Mouse (Mus musculus) liver, embryonic 15.5 days (tissue): ENCODE results near the gene Abca4. TPM values are rescaled to one million over a fixed set of nuclear protein-coding genes. Genes with fewer than 3 reads are reported as not detected.

ENCODE experiments used
- ATAC-seq: fragments of 200-750 bp; cut with Nextera tagmentation; 2 replicates; pipeline ENCODE4 v1.8.0; 2017; ENCODE audit warnings: moderate number of reproducible peaks, mild to moderate bottlenecking, moderate library complexity; ENCODE audit not compliant: insufficient read depth
- H3K27ac ChIP-seq: fragments of 300-500 bp; sonication (generic); replicated peaks from 2 replicates; pipeline ENCODE4 v1.5.1; 2015; ENCODE audit warnings: mild to moderate bottlenecking, inconsistent platforms
- H3K27me3 ChIP-seq: fragments of 300-500 bp; sonication (generic); 2 replicates; pipeline ENCODE4 v1.6.1; 2015; ENCODE audit warnings: mild to moderate bottlenecking, inconsistent platforms
- H3K36me3 ChIP-seq: fragments of 300-500 bp; sonication (generic); replicated peaks from 2 replicates; pipeline ENCODE4 v1.6.1; 2015; ENCODE audit warnings: moderate library complexity, mild to moderate bottlenecking, inconsistent platforms
- H3K4me1 ChIP-seq: fragments of 300-500 bp; sonication (generic); replicated peaks from 2 replicates; pipeline ENCODE4 v1.6.1; 2015; ENCODE audit warnings: inconsistent platforms
- H3K4me2 ChIP-seq: fragments of 300-500 bp; sonication (generic); 2 replicates; pipeline ENCODE4 v1.6.1; 2015; ENCODE audit warnings: moderate library complexity, mild to moderate bottlenecking, inconsistent platforms
- H3K4me3 ChIP-seq: fragments of 300-500 bp; sonication (generic); replicated peaks from 2 replicates; pipeline ENCODE4 v1.5.1; 2015; ENCODE audit warnings: mild to moderate bottlenecking, inconsistent platforms
- H3K9ac ChIP-seq: fragments of 300-500 bp; sonication (generic); 2 replicates; pipeline ENCODE4 v1.6.1; 2015; ENCODE audit warnings: moderate library complexity, mild to moderate bottlenecking, inconsistent platforms
- H3K9me3 ChIP-seq: fragments of 300-500 bp; sonication (generic); replicated peaks from 2 replicates; pipeline ENCODE4 v1.6.1; 2016; ENCODE audit warnings: inconsistent platforms
- WGBS: fragments of 180-500 bp; shearing (Covaris S2); methylation state at CpG from one replicate; pipeline ENCODE4 v1.1.7; 2015; ENCODE audit warnings: mixed read lengths; ENCODE audit not compliant: insufficient replicate concordance; 5-methylcytosine and 5-hydroxymethylcytosine counted together
- polyA plus RNA-seq: library from polyadenylated mRNA; unstranded; fragments of >200 nt; fragmentation: Nextera tagmentation; extraction: Ambion mirVana; gene quantifications from 2 replicates; pipeline ENCODE4 v1.2.1, GENCODE M21; 2015

Gene Abca4
- polyA plus RNA-seq, 1 experiment from 2014 or later: 0.26 TPM

GRCm38 (mm10) chr3:122082338-122082737, 38.1 kb downstream of the Abca4 start:
- Histone ChIP-seq H3K27me3 (no peaks in the 10 kb centered on the region), H3K27ac (no peak overlapping the region), H3K4me3 (no peak overlapping the region), H3K9me3 (no peaks in the 10 kb centered on the region), H3K4me2 (no peak overlapping the region), H3K9ac (no peak overlapping the region), H3K36me3 (no peaks in the 10 kb centered on the region), H3K4me1 (no peaks in the 10 kb centered on the region)
- WGBS: 77% methylated on average over 7 of the region's 7 CpGs
- ATAC-seq: no peak

GRCm38 (mm10) chr3:122085157-122085989, 41.1 kb downstream of the Abca4 start:
- H3K27me3 ChIP-seq: no peaks in the 10 kb centered on the region
- no peak overlapping the region for H3K4me2 ChIP-seq
- peaks cover 14% of the 10 kb centered on the region for H3K4me1 ChIP-seq
- H3K9ac ChIP-seq: no peak overlapping the region
- H3K27ac ChIP-seq: no peak overlapping the region
- H3K9me3 ChIP-seq: no peaks in the 10 kb centered on the region
- no peak overlapping the region for H3K4me3 ChIP-seq
- H3K36me3 ChIP-seq: no peaks in the 10 kb centered on the region
- 76% methylated on average over 18 of the region's 18 CpGs for WGBS
- ATAC-seq: no peak

GRCm38 (mm10) chr3:122088054-122088681, 43.9 kb downstream of the Abca4 start:
- Histone ChIP-seq H3K27me3 (no peaks in the 10 kb centered on the region), H3K4me2 (no peak overlapping the region), H3K27ac (no peak overlapping the region), H3K36me3 (no peaks in the 10 kb centered on the region), H3K4me1 (peaks cover 17% of the 10 kb centered on the region), H3K9me3 (no peaks in the 10 kb centered on the region), H3K4me3 (no peak overlapping the region), H3K9ac (no peak overlapping the region)
- peak; percentile 49; the same call in 1 of the 2 replicates for ATAC-seq
- 54% methylated on average over 11 of the region's 11 CpGs for WGBS

GRCm38 (mm10) chr3:122090338-122090737, 46.1 kb downstream of the Abca4 start:
- Histone ChIP-seq H3K36me3 (no peaks in the 10 kb centered on the region), H3K27me3 (no peaks in the 10 kb centered on the region), H3K4me3 (no peak overlapping the region), H3K27ac (no peak overlapping the region), H3K9me3 (no peaks in the 10 kb centered on the region), H3K4me2 (no peak overlapping the region), H3K9ac (no peak overlapping the region), H3K4me1 (peaks cover 17% of the 10 kb centered on the region)
- ATAC-seq: no peak
- 17% methylated on average over 6 of the region's 6 CpGs for WGBS

- Histone ChIP-seq H3K27ac (no peak overlapping the region), H3K9me3 (no peaks in the 10 kb centered on the region), H3K4me1 (peaks cover 11% of the 10 kb centered on the region), H3K9ac (no peak overlapping the region), H3K36me3 (no peaks in the 10 kb centered on the region), H3K4me2 (no peak overlapping the region), H3K27me3 (no peaks in the 10 kb centered on the region), H3K4me3 (no peak overlapping the region)
- WGBS: 16% methylated on average over 5 of the region's 5 CpGs
- ATAC-seq: peak; percentile 55
Measured at GRCm38 (mm10) chr3:122099713-122100112, 55.5 kb downstream of the Abca4 start.

- no peak for ATAC-seq
- no peak overlapping the region for H3K9ac ChIP-seq
- peaks cover 18% of the 10 kb centered on the region for H3K4me1 ChIP-seq
- H3K36me3 ChIP-seq: no peaks in the 10 kb centered on the region
- no peak overlapping the region for H3K4me2 ChIP-seq
- 58% methylated on average over 7 of the region's 7 CpGs for whole genome bisulfite sequencing
- H3K27ac ChIP-seq: no peak overlapping the region
- no peaks in the 10 kb centered on the region for H3K9me3 ChIP-seq
- H3K27me3 ChIP-seq: no peaks in the 10 kb centered on the region
- H3K4me3 ChIP-seq: no peak overlapping the region
Measured at GRCm38 (mm10) chr3:122102091-122102490, 57.8 kb downstream of the Abca4 start.

GRCm38 (mm10) chr3:122103864-122104808, 59.9 kb downstream of the Abca4 start:
- peaks cover 27% of the 10 kb centered on the region for H3K4me1 ChIP-seq
- H3K9ac ChIP-seq: no peak overlapping the region

GRCm38 (mm10) chr3:122106920-122107319, 62.7 kb downstream of the Abca4 start:
- Histone ChIP-seq H3K9ac (no peak overlapping the region), H3K27me3 (no peaks in the 10 kb centered on the region), H3K36me3 (no peaks in the 10 kb centered on the region), H3K27ac (peak overlapping the region; percentile 41; the same call in 1 of the 2 replicates), H3K4me1 (peaks cover 39% of the 10 kb centered on the region), H3K9me3 (no peaks in the 10 kb centered on the region), H3K4me3 (no peak overlapping the region), H3K4me2 (peak overlapping the region; percentile 47)
- ATAC-seq: peak; percentile 34
- 16% methylated on average over 8 of the region's 8 CpGs for WGBS

More at GRCm38 (mm10) chr3:122103864-122104808, 59.9 kb downstream of the Abca4 start:
- 30% methylated on average over 20 of the region's 20 CpGs for WGBS
- peak overlapping the region; percentile 51 for H3K4me2 ChIP-seq
- no peaks in the 10 kb centered on the region for H3K27me3 ChIP-seq
- ATAC-seq: peak; percentile 66
- H3K4me3 ChIP-seq: peak overlapping the region; percentile 23
- H3K27ac ChIP-seq: peak overlapping the region; percentile 62; the same call in 1 of the 2 replicates
- no peaks in the 10 kb centered on the region for H3K36me3 ChIP-seq
- H3K9me3 ChIP-seq: no peaks in the 10 kb centered on the region

GRCm38 (mm10) chr3:122107643-122108194, 63.5 kb downstream of the Abca4 start:
- 0 out of 2 replicates have a peak overlapping the region, but pooled peaks have one; percentile 41 for H3K27ac ChIP-seq
- no peak for ATAC-seq
- no peak overlapping the region for H3K4me3 ChIP-seq
- peak overlapping the region; percentile 47 for H3K4me2 ChIP-seq
- no peaks in the 10 kb centered on the region for H3K36me3 ChIP-seq
- H3K4me1 ChIP-seq: peaks cover 44% of the 10 kb centered on the region
- WGBS: 28% methylated on average over 14 of the region's 14 CpGs
- no peak overlapping the region; the same call in 1 of the 2 replicates for H3K9ac ChIP-seq
- H3K27me3 ChIP-seq: no peaks in the 10 kb centered on the region
- no peaks in the 10 kb centered on the region for H3K9me3 ChIP-seq

- WGBS: 40% methylated on average over 4 of the region's 4 CpGs
- Histone ChIP-seq H3K9me3 (no peaks in the 10 kb centered on the region), H3K4me3 (no peak overlapping the region), H3K9ac (no peak overlapping the region), H3K4me1 (peaks cover 44% of the 10 kb centered on the region), H3K36me3 (no peaks in the 10 kb centered on the region), H3K27me3 (no peaks in the 10 kb centered on the region), H3K27ac (no peak overlapping the region), H3K4me2 (no peak overlapping the region)
- no peak for ATAC-seq
Measured at GRCm38 (mm10) chr3:122109461-122109860, 65.2 kb downstream of the Abca4 start.
